Mouse (Mus musculus): ENCODE measurements at regions not wholly inside any gene's neighbourhood (a gene's known extent, or its start where the extent isn't known, plus 50 kb on each side); places are given as distances from the start of the nearest gene placed in this dataset.

DNA sequence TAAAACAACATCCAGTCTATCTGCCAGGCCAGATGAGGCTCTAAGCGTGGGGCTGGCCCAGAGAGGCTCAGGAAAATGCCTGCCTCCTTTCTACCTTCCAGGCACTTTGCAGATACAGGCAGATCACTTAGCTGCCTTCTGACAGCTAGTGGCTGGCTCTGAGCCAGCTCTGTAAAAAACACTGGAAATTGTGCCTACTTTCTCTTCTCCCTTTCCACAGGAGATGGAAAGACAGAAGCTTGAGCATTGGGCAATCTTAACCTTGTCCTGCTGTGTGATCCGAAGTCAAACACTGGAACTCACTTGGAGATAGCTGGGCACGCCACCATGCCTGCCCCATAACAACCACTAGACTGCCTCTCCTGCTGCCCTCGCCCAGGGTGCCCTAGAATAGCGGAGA is 93.0 kb upstream of the Zmiz1 start:
- no peak for TF ChIP-seq EP300 (IDR thresholded peaks at IDR 0.05; ENCODE audit: low read depth)
- TF ChIP-seq CTCF (IDR thresholded peaks at IDR 0.05; ENCODE audit: low read depth) = no peak
